Mouse (Mus musculus) R1 (cell line): ENCODE measurements at regions not wholly inside any gene's neighbourhood (a gene's known extent, or its start where the extent isn't known, plus 50 kb on each side); places are given as distances from the start of the nearest gene placed in this dataset.

ENCODE experiments used
- DNase-seq: peaks from one replicate; pipeline ENCODE4 v3.0.0-alpha.2; 2018; ENCODE audit warnings: low read depth, low spot score

GRCm38 (mm10) chr17:49215281-49215680, 212.9 kb upstream of the Mocs1 start:
- no peak for DNase-seq

- DNase-seq: no peak
These were observed 208.5 kb upstream of the Mocs1 start for GRCm38 (mm10) chr17:49219512-49220197.

- no peak for DNase-seq
These were observed 204.9 kb upstream of the Mocs1 start for GRCm38 (mm10) chr17:49223212-49223611.

- DNase-seq: no peak
These were observed 204.5 kb upstream of the Mocs1 start for GRCm38 (mm10) chr17:49223651-49224050.

GRCm38 (mm10) chr17:49225255-49226015, 202.7 kb upstream of the Mocs1 start:
- no peak for DNase-seq

GRCm38 (mm10) chr17:49226016-49226400, 202.2 kb upstream of the Mocs1 start:
- DNase-seq: no peak

- no peak for DNase-seq
These were observed 196.9 kb upstream of the Mocs1 start for GRCm38 (mm10) chr17:49231287-49231686.

GRCm38 (mm10) chr17:49240097-49240496, 188.1 kb upstream of the Mocs1 start:
- no peak for DNase-seq

- no peak for DNase-seq
These were observed 184.7 kb upstream of the Mocs1 start for GRCm38 (mm10) chr17:49243419-49243818.

GRCm38 (mm10) chr17:49245013-49245412, 183.1 kb upstream of the Mocs1 start:
- DNase-seq: peak; percentile 37

- no peak for DNase-seq
These were observed 180.9 kb upstream of the Mocs1 start for GRCm38 (mm10) chr17:49247215-49247614.

GRCm38 (mm10) chr17:49250726-49251537, 177.2 kb upstream of the Mocs1 start:
- no peak for DNase-seq

GRCm38 (mm10) chr17:49252271-49252670, 175.9 kb upstream of the Mocs1 start:
- no peak for DNase-seq

GRCm38 (mm10) chr17:49258496-49258895, 169.7 kb upstream of the Mocs1 start:
- peak; percentile 63 for DNase-seq

- no peak for DNase-seq
These were observed 165.8 kb upstream of the Mocs1 start for GRCm38 (mm10) chr17:49262394-49262793.

- DNase-seq: peak; percentile 67
These were observed 161.8 kb upstream of the Mocs1 start for GRCm38 (mm10) chr17:49266343-49266742.

- no peak for DNase-seq
These were observed 158.2 kb upstream of the Mocs1 start for GRCm38 (mm10) chr17:49269943-49270342.

GRCm38 (mm10) chr17:49272661-49273448, 155.3 kb upstream of the Mocs1 start:
- no peak for DNase-seq

GRCm38 (mm10) chr17:49274936-49275335, 153.2 kb upstream of the Mocs1 start:
- DNase-seq: no peak

- no peak for DNase-seq
These were observed 152.7 kb upstream of the Mocs1 start for GRCm38 (mm10) chr17:49275421-49275820.

- DNase-seq: no peak
These were observed 152.2 kb upstream of the Mocs1 start for GRCm38 (mm10) chr17:49275916-49276315.
